ENCODE assay signal across 8 mouse cellular contexts in genomic region chr16:94789958-94790357, GRCm38 (mm10).
DNase-seq lines count a peak whose midpoint lies in the region; ATAC-seq lines count a peak whose summit lies in the region.

No protein-coding gene starts in this region.

- DNase-seq in adrenal gland, adult (ENCODE audit: inconsistent age in 2 of 2, low spot score in 1 of 2), result peak; percentile 36 to 66
- no peak for DNase-seq in adrenal gland, postnatal 4 days (ENCODE audit: low spot score in 2 of 2)
- DNase-seq in midbrain, embryonic 10.5 days (ENCODE audit: low spot score), result peak; percentile 42
- no peak for DNase-seq in midbrain, embryonic 14.5 days
- DNase-seq in cerebellum, postnatal 25 days, result peak; percentile 69 to 77
- DNase-seq in ovary, postnatal 36 days (ENCODE audit: low spot score), result peak; percentile 7
- no peak for DNase-seq in gastrocnemius, adult 18-20 months (ENCODE audit: low spot score)

- H3K36me3 ChIP-seq in midbrain, embryonic 10.5 days, result no peaks in the 10 kb centered on the region
- no peaks in the 10 kb centered on the region for H3K36me3 ChIP-seq in midbrain, embryonic 14.5 days (ENCODE audit: control insufficient read depth, insufficient read depth, low read length)

- no peak overlapping the region for H3K4me2 ChIP-seq in midbrain, embryonic 14.5 days (ENCODE audit: low read length)

- H3K4me1 ChIP-seq in midbrain, embryonic 10.5 days, result no peaks in the 10 kb centered on the region
- no peaks in the 10 kb centered on the region for H3K4me1 ChIP-seq in midbrain, embryonic 14.5 days (ENCODE audit: control insufficient read depth, insufficient read depth, low read length)

- WGBS in midbrain, embryonic 10.5 days, result 29% methylated on average over 6 of the region's 6 CpGs
- WGBS in midbrain, embryonic 14.5 days, result 23% methylated on average over 6 of the region's 6 CpGs

- peaks cover 8% of the 10 kb centered on the region; the same call in 1 of the 2 replicates for H3K27me3 ChIP-seq in midbrain, embryonic 10.5 days (ENCODE audit: low read depth, poor library complexity, severe bottlenecking)
- no peaks in the 10 kb centered on the region for H3K27me3 ChIP-seq in midbrain, embryonic 14.5 days (ENCODE audit: control insufficient read depth, insufficient read depth, low read length)

- H3K27ac ChIP-seq in midbrain, embryonic 10.5 days (replicated peaks), result no peak overlapping the region
- H3K27ac ChIP-seq in midbrain, embryonic 14.5 days (replicated peaks; ENCODE audit: low read depth, low read length), result no peak overlapping the region

- no peaks in the 10 kb centered on the region for H3K9me3 ChIP-seq in midbrain, embryonic 10.5 days (replicated peaks)
- no peaks in the 10 kb centered on the region for H3K9me3 ChIP-seq in midbrain, embryonic 14.5 days (ENCODE audit: control insufficient read depth, low read length)

- ATAC-seq in midbrain, embryonic 14.5 days (ENCODE audit: low FRiP score, low TSS enrichment), result no peak
- ATAC-seq in erythroid progenitor cell, adult 5-6 weeks (replicated peaks; ENCODE audit: low FRiP score, poor library complexity, severe bottlenecking), result no peak

- H3K9ac ChIP-seq in midbrain, embryonic 14.5 days (replicated peaks; ENCODE audit: low read length), result no peak overlapping the region

- no peak overlapping the region for H3K4me3 ChIP-seq in midbrain, embryonic 10.5 days
- H3K4me3 ChIP-seq in midbrain, embryonic 14.5 days (replicated peaks; ENCODE audit: low read depth, low read length), result no peak overlapping the region

Comparison
In these comparisons a context has a peak if more than half of its experiments do, and no peak if none do; other contexts are left out.
1. DNase-seq: peak in adrenal gland, adult (2 of 2), midbrain, embryonic 10.5 days (single experiment), cerebellum, postnatal 25 days (2 of 2) and ovary, postnatal 36 days (single experiment); none in adrenal gland, postnatal 4 days (0 of 2), midbrain, embryonic 14.5 days (single experiment) and gastrocnemius, adult 18-20 months (single experiment).